Mouse (Mus musculus) heart, adult 2 months (tissue): ENCODE results near the gene Clint1.

Experiments
- CTCF ChIP-seq: fragments of 200-600 bp; IDR thresholded peaks from 2 replicates; pipeline ENCODE4 v1.8.1; 2022; ENCODE audit warnings: antibody characterized with exemption, mild to moderate bottlenecking, moderate library complexity
- EP300 ChIP-seq: fragments of 200-500 bp; IDR thresholded peaks from 2 replicates; pipeline ENCODE4 v1.6.1; 2011; ENCODE audit warnings: low read depth, low read length, control low read depth; ENCODE audit not compliant: insufficient read depth
- POLR2A ChIP-seq: fragments of 200-500 bp; IDR thresholded peaks from 2 replicates; pipeline ENCODE4 v1.6.1; 2011; ENCODE audit warnings: mild to moderate bottlenecking, low read depth, low read length, control low read depth; ENCODE audit not compliant: insufficient read depth

GRCm38 (mm10) chr11:45918018-45918417 lies 66.2 kb downstream of the Clint1 start:
- TF ChIP-seq EP300 (no peak), CTCF (no peak), POLR2A (no peak)
